In genomic region chr11:69879711-69880110, GRCm38 (mm10) we compare ENCODE assay signal across 10 mouse cellular contexts. TPM values are rescaled to one million over a fixed set of nuclear protein-coding genes. Genes with fewer than 3 reads are reported as not detected.
DNase-seq lines count a peak whose midpoint lies in the region; ATAC-seq lines count a peak whose summit lies in the region.
"Had no signal": no experiment of that assay in that cellular context is flagged by ENCODE, and none has a peak within 500 bp of the region (broad histone marks: within the 10 kb centered on the region; RNA-seq: fewer than 3 reads in every experiment).

No protein-coding gene starts in this region.

- peak overlapping the region; percentile 81 for H3K4me2 ChIP-seq in kidney, embryonic 14.5 days (replicated peaks; ENCODE audit: low read depth, low read length)
- peak overlapping the region; percentile 69 for H3K4me2 ChIP-seq in embryonic facial prominence, embryonic 11.5 days (ENCODE audit: low read depth, low read length)
- H3K4me2 ChIP-seq in hindbrain, embryonic 14.5 days (replicated peaks) = peak overlapping the region; percentile 66
- peak overlapping the region; percentile 65; the same call in 1 of the 2 replicates for H3K4me2 ChIP-seq in midbrain, embryonic 13.5 days (replicated peaks)

- H3K36me3 ChIP-seq in kidney, embryonic 14.5 days (ENCODE audit: control insufficient read depth, insufficient read depth, low read length) = no peaks in the 10 kb centered on the region
- no peaks in the 10 kb centered on the region for H3K36me3 ChIP-seq in embryonic facial prominence, embryonic 11.5 days (replicated peaks; ENCODE audit: control insufficient read depth, insufficient read depth, low read depth, low read length)
- no peaks in the 10 kb centered on the region for H3K36me3 ChIP-seq in hindbrain, embryonic 14.5 days (replicated peaks; ENCODE audit: control insufficient read depth, insufficient read depth)
- H3K36me3 ChIP-seq in midbrain, embryonic 13.5 days = no peaks in the 10 kb centered on the region

- ATAC-seq in kidney, embryonic 14.5 days (ENCODE audit: low FRiP score, low TSS enrichment) = no peak
- no peak for ATAC-seq in embryonic facial prominence, embryonic 11.5 days (replicated peaks; ENCODE audit: insufficient number of reproducible peaks, low FRiP score, low TSS enrichment, low read depth)
- no peak for ATAC-seq in hindbrain, embryonic 14.5 days (ENCODE audit: low FRiP score)
- no peak for ATAC-seq in midbrain, embryonic 13.5 days

- intact Hi-C loops in left cerebral cortex, postnatal 10 days (cut with DNase I) = loop anchor here (5.0 kb wide), 1 partner anchor 77 kb away; the partner anchor contains the start of gene Fgf11

- peaks cover 29% of the 10 kb centered on the region for H3K4me1 ChIP-seq in kidney, embryonic 14.5 days (ENCODE audit: control insufficient read depth, insufficient read depth, low read length)
- H3K4me1 ChIP-seq in embryonic facial prominence, embryonic 11.5 days (ENCODE audit: control insufficient read depth, insufficient read depth, low read length) = peaks cover 5% of the 10 kb centered on the region; the same call in 1 of the 2 replicates
- peaks cover 16% of the 10 kb centered on the region; the same call in 1 of the 2 replicates for H3K4me1 ChIP-seq in hindbrain, embryonic 14.5 days (replicated peaks; ENCODE audit: control insufficient read depth, insufficient read depth, low read length)
- peaks cover 34% of the 10 kb centered on the region for H3K4me1 ChIP-seq in midbrain, embryonic 13.5 days (replicated peaks)

- H3K27me3 ChIP-seq in kidney, embryonic 14.5 days (ENCODE audit: control insufficient read depth, insufficient read depth, low read length) = no peaks in the 10 kb centered on the region
- H3K27me3 ChIP-seq in embryonic facial prominence, embryonic 11.5 days (ENCODE audit: control insufficient read depth, insufficient read depth, low read length) = no peaks in the 10 kb centered on the region
- peaks cover 15% of the 10 kb centered on the region for H3K27me3 ChIP-seq in hindbrain, embryonic 14.5 days (ENCODE audit: control insufficient read depth, insufficient read depth, low read length)
- H3K27me3 ChIP-seq in midbrain, embryonic 13.5 days = peaks cover 25% of the 10 kb centered on the region
- H3K27me3 ChIP-seq: Patski had no signal

- WGBS in kidney, embryonic 14.5 days = 48% methylated on average over 15 of the region's 15 CpGs
- 48% methylated on average over 15 of the region's 15 CpGs for WGBS in embryonic facial prominence, embryonic 11.5 days
- 55% methylated on average over 15 of the region's 15 CpGs for WGBS in hindbrain, embryonic 14.5 days
- 59% methylated on average over 15 of the region's 15 CpGs for whole genome bisulfite sequencing in midbrain, embryonic 13.5 days

- no peak overlapping the region for H3K27ac ChIP-seq in kidney, embryonic 14.5 days (ENCODE audit: low read depth, low read length)
- no peak overlapping the region for H3K27ac ChIP-seq in embryonic facial prominence, embryonic 11.5 days (replicated peaks; ENCODE audit: low read depth, low read length)
- no peak overlapping the region for H3K27ac ChIP-seq in hindbrain, embryonic 14.5 days
- no peak overlapping the region for H3K27ac ChIP-seq in midbrain, embryonic 13.5 days

- no peaks in the 10 kb centered on the region for H3K9me3 ChIP-seq in kidney, embryonic 14.5 days (ENCODE audit: control insufficient read depth, low read length)
- no peaks in the 10 kb centered on the region for H3K9me3 ChIP-seq in embryonic facial prominence, embryonic 11.5 days (replicated peaks; ENCODE audit: control insufficient read depth, low read length)
- H3K9me3 ChIP-seq in hindbrain, embryonic 14.5 days (ENCODE audit: control insufficient read depth, low read length) = no peaks in the 10 kb centered on the region
- no peaks in the 10 kb centered on the region for H3K9me3 ChIP-seq in midbrain, embryonic 13.5 days

- no peak for DNase-seq in kidney, adult 8-10 months
- no peak for DNase-seq in embryonic facial prominence, embryonic 11.5 days (ENCODE audit: low spot score)
- DNase-seq in hindbrain, embryonic 14.5 days (ENCODE audit: low spot score) = no peak
- DNase-seq in layer of hippocampus, postnatal 14 days (ENCODE audit: low spot score in 2 of 2) = no peak
- no peak for DNase-seq in left cerebral cortex, postnatal 10 days (ENCODE audit: extremely low spot score in 1 of 2, low spot score in 2 of 2)
- DNase-seq in layer of hippocampus, postnatal 10 days (ENCODE audit: low spot score in 2 of 2) = no peak

- H3K9ac ChIP-seq in kidney, embryonic 14.5 days (ENCODE audit: low read depth, low read length) = peak overlapping the region; percentile 28
- peak overlapping the region; percentile 64 for H3K9ac ChIP-seq in embryonic facial prominence, embryonic 11.5 days (replicated peaks; ENCODE audit: low read length)
- no peak overlapping the region for H3K9ac ChIP-seq in hindbrain, embryonic 14.5 days
- no peak overlapping the region for H3K9ac ChIP-seq in midbrain, embryonic 13.5 days (replicated peaks)

- peak overlapping the region; percentile 40 for H3K4me3 ChIP-seq in kidney, embryonic 14.5 days (ENCODE audit: low read length)
- H3K4me3 ChIP-seq in embryonic facial prominence, embryonic 11.5 days (ENCODE audit: low read depth, low read length) = peak overlapping the region; percentile 45
- H3K4me3 ChIP-seq in hindbrain, embryonic 14.5 days (replicated peaks; ENCODE audit: low read length) = peak overlapping the region; percentile 37
- H3K4me3 ChIP-seq in midbrain, embryonic 13.5 days (replicated peaks) = 0 out of 2 replicates have a peak overlapping the region, but pooled peaks have one; percentile 3

RNA-seq across cellular contexts. Expression of gene Kctd11, which starts 1.5 kb away (rescaled TPM):
- polyA plus RNA-seq in kidney, embryonic 14.5 days (2014; fragmentation: Nextera tagmentation; extraction: Ambion mirVana) = 3.8 and 6.4 TPM in 2 replicates
- 3.2 and 3.5 TPM in 2 replicates for polyA plus RNA-seq in embryonic facial prominence, embryonic 11.5 days (2014; fragmentation: Nextera tagmentation; extraction: Ambion mirVana)
- 2.2 and 2.3 TPM in 2 replicates for polyA plus RNA-seq in hindbrain, embryonic 14.5 days (2014; fragmentation: Nextera tagmentation; extraction: Ambion mirVana)
- polyA plus RNA-seq in midbrain, embryonic 13.5 days (2015; fragmentation: Nextera tagmentation; extraction: Ambion mirVana) = 1.3 and 1.7 TPM in 2 replicates
- total RNA-seq in layer of hippocampus, postnatal 14 days (2021) = 1 to 10 TPM; 1.1 to 1.2 TPM
- under 1 TPM; 0.57 to 0.62 TPM for total RNA-seq in left cerebral cortex, postnatal 10 days (2021)
- under 1 TPM; 0.85 TPM for total RNA-seq in layer of hippocampus, postnatal 10 days (2021)

RNA-seq across cellular contexts. Expression of gene Tmem95, which starts 1.9 kb away (rescaled TPM):
- polyA plus RNA-seq in kidney, embryonic 14.5 days (2014; fragmentation: Nextera tagmentation; extraction: Ambion mirVana) = not detected in 2 replicates
- not detected in 2 replicates for polyA plus RNA-seq in embryonic facial prominence, embryonic 11.5 days (2014; fragmentation: Nextera tagmentation; extraction: Ambion mirVana)
- not detected in 2 replicates for polyA plus RNA-seq in hindbrain, embryonic 14.5 days (2014; fragmentation: Nextera tagmentation; extraction: Ambion mirVana)
- not detected in 2 replicates for polyA plus RNA-seq in midbrain, embryonic 13.5 days (2015; fragmentation: Nextera tagmentation; extraction: Ambion mirVana)
- not detected for total RNA-seq in layer of hippocampus, postnatal 14 days (2021)
- total RNA-seq in left cerebral cortex, postnatal 10 days (2021) = not detected
- total RNA-seq in layer of hippocampus, postnatal 10 days (2021) = not detected
- total RNA-seq: layer of hippocampus, adult 18-20 months had no signal

RNA-seq across cellular contexts. Expression of gene Acap1, which starts 15.6 kb away (rescaled TPM):
- polyA plus RNA-seq in kidney, embryonic 14.5 days (2014; fragmentation: Nextera tagmentation; extraction: Ambion mirVana) = 0.20 and 0.28 TPM in 2 replicates
- 0.56 and 0.60 TPM in 2 replicates for polyA plus RNA-seq in embryonic facial prominence, embryonic 11.5 days (2014; fragmentation: Nextera tagmentation; extraction: Ambion mirVana)
- 0.20 and 0.33 TPM in 2 replicates for polyA plus RNA-seq in hindbrain, embryonic 14.5 days (2014; fragmentation: Nextera tagmentation; extraction: Ambion mirVana)
- 0.37 and 0.48 TPM in 2 replicates for polyA plus RNA-seq in midbrain, embryonic 13.5 days (2015; fragmentation: Nextera tagmentation; extraction: Ambion mirVana)
- total RNA-seq in layer of hippocampus, postnatal 14 days (2021) = under 1 TPM in 1 of 2 experiments, not detected in 1; 0.30 TPM
- under 1 TPM; 0.15 to 0.26 TPM for total RNA-seq in left cerebral cortex, postnatal 10 days (2021)
- total RNA-seq in layer of hippocampus, postnatal 10 days (2021) = under 1 TPM; 0.16 to 0.21 TPM
- total RNA-seq: layer of hippocampus, adult 18-20 months had no signal

RNA-seq across cellular contexts. Expression of gene 2810408A11Rik, which starts 21.1 kb away (rescaled TPM):
- 12.4 and 15.1 TPM in 2 replicates for polyA plus RNA-seq in kidney, embryonic 14.5 days (2014; fragmentation: Nextera tagmentation; extraction: Ambion mirVana)
- polyA plus RNA-seq in embryonic facial prominence, embryonic 11.5 days (2014; fragmentation: Nextera tagmentation; extraction: Ambion mirVana) = 17.6 and 20.7 TPM in 2 replicates
- polyA plus RNA-seq in hindbrain, embryonic 14.5 days (2014; fragmentation: Nextera tagmentation; extraction: Ambion mirVana) = 5.4 and 7.6 TPM in 2 replicates
- 16.1 and 17.1 TPM in 2 replicates for polyA plus RNA-seq in midbrain, embryonic 13.5 days (2015; fragmentation: Nextera tagmentation; extraction: Ambion mirVana)
- 1 to 10 TPM; 1.5 to 2.1 TPM for total RNA-seq in layer of hippocampus, postnatal 14 days (2021)
- 1 to 10 TPM; 1.8 TPM for total RNA-seq in left cerebral cortex, postnatal 10 days (2021)
- 1 to 10 TPM; 2.4 to 2.5 TPM for total RNA-seq in layer of hippocampus, postnatal 10 days (2021)

RNA-seq across cellular contexts. Expression of gene Neurl4, which starts 21.2 kb away (rescaled TPM):
- polyA plus RNA-seq in kidney, embryonic 14.5 days (2014; fragmentation: Nextera tagmentation; extraction: Ambion mirVana) = 13.0 and 16.3 TPM in 2 replicates
- 11.5 and 13.8 TPM in 2 replicates for polyA plus RNA-seq in embryonic facial prominence, embryonic 11.5 days (2014; fragmentation: Nextera tagmentation; extraction: Ambion mirVana)
- polyA plus RNA-seq in hindbrain, embryonic 14.5 days (2014; fragmentation: Nextera tagmentation; extraction: Ambion mirVana) = 25.6 and 28.1 TPM in 2 replicates
- 18.6 and 19.8 TPM in 2 replicates for polyA plus RNA-seq in midbrain, embryonic 13.5 days (2015; fragmentation: Nextera tagmentation; extraction: Ambion mirVana)
- total RNA-seq in layer of hippocampus, postnatal 14 days (2021) = 100 to 1,000 TPM; 108 to 124 TPM
- total RNA-seq in left cerebral cortex, postnatal 10 days (2021) = 100 to 1,000 TPM; 126 to 129 TPM
- 100 to 1,000 TPM; 127 to 146 TPM for total RNA-seq in layer of hippocampus, postnatal 10 days (2021)

Comparison
In these comparisons a context has a peak if more than half of its experiments do, and no peak if none do; other contexts are left out.
1. H3K9ac ChIP-seq: peak in kidney, embryonic 14.5 days (single experiment) and embryonic facial prominence, embryonic 11.5 days (single experiment); none in hindbrain, embryonic 14.5 days (single experiment) and midbrain, embryonic 13.5 days (single experiment).
2. Peak in every context shown above with its lines, with median percentiles within 50 percentile points of each other: H3K4me2 ChIP-seq and H3K4me3 ChIP-seq.